Mouse (Mus musculus): ENCODE measurements around the gene Tex13a. TPM values are rescaled to one million over a fixed set of nuclear protein-coding genes. Genes with fewer than 3 reads are reported as not detected.
A peak's percentile ranks its signal among the peaks of the same experiment; 100 is the strongest.

Gene Tex13a
- not detected in 2 replicates for total RNA-seq (2014; rRNA removed; ENCODE audit: low replicate concordance)
- not detected in 2 replicates for polyA plus RNA-seq (2015; fragmentation: Nextera tagmentation; extraction: Ambion mirVana)

DNA sequence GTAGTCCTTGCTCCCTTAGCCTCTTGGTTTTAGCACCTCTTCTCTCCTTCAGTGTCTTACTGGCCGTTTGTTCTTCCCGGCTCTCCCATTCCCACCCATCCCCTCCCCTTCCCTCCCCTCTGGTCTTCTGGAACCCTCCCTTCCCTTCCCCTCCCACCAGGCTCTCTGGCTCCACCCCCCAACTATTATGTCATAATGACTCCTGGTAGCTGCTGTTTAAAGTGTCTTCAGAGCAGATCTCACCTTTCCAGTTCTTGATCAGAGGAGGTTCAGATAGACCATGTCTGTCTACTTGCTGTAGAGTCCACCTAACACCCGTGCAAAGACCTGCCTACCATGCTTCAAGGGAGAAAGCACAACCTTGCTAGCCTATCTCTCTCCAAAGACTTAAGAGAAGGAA, at the start of gene Tex13a:
Tex13a (minus strand) TSS at position 101 of the 400 bp plus-strand sequence.
- Histone ChIP-seq H3K9me3 (replicated peaks; ENCODE audit: control insufficient read depth, low read length) (no peaks in the 10 kb centered on the region), H3K27ac (ENCODE audit: low read depth) (no peak within 1 kb of the TSS), H3K9ac (replicated peaks; ENCODE audit: low read depth, low read length) (no peak within 1 kb of the TSS), H3K27me3 (ENCODE audit: control insufficient read depth, insufficient read depth, low read length) (no peaks in the 10 kb centered on the region), H3K4me3 (ENCODE audit: low read depth, low read length) (no peak within 1 kb of the TSS), H3K4me1 (ENCODE audit: control insufficient read depth, insufficient read depth) (no peaks in the 10 kb centered on the region), H3K4me2 (ENCODE audit: low read depth, low read length) (no peak within 1 kb of the TSS), H3K36me3 (replicated peaks; ENCODE audit: control insufficient read depth, insufficient read depth, low read length) (no peaks in the 10 kb centered on the region)
- no peak for DNase-seq (ENCODE audit: low spot score)
- no peak for ATAC-seq (ENCODE audit: insufficient read depth, low read depth)
- WGBS: 76% methylated on average over 3 of the region's 3 CpGs
- no peak for TF ChIP-seq EP300 (IDR thresholded peaks at IDR 0.05; ENCODE audit: low read depth)
- TF ChIP-seq CTCF (IDR thresholded peaks at IDR 0.05; ENCODE audit: low read depth): no peak

DNA sequence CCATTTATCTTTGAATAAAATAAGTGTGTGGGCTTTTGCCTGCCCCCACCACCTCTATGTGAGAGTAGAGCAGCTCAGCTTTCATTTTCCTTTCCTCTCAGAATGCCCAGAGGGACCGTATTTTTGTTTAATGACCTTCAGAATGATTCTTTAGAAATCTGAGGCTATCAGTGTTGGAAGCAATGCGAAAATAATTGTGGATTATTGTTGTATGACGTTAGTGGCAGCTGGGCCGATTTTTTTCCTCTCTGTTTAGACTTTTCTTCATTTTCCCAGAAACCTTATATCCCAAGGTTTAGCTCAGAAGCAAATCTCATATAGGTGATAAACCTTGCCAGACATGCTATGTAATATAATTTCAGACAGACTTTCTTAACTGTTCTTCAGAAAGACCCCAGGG, 25.2 kb upstream of the Tex13a start:
- H3K27ac ChIP-seq (ENCODE audit: low read depth): no peak overlapping the region

DNA sequence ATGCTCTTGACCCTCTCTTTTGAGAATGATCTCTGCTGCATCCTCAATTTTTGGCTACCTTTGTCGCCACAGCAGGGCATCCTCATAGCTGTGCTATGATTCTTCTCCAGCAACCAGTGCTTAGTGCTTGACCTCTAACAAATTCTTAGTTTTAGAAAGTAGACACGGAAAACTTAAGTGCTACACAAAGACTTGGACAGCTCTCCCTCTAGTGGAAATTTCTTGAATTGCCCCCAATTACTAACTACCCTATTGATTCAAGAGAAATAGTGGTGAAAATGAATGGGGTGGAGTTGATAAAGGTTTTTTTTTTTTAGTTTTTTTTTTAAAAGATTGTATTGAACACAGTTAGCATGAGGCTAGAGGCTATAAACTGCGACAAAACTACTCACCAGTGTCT, 39.2 kb downstream of the Tex13a start:
- no peak overlapping the region for H3K4me2 ChIP-seq (ENCODE audit: low read depth, low read length)
- no peak for ATAC-seq (ENCODE audit: insufficient read depth, low read depth)
- H3K27ac ChIP-seq (ENCODE audit: low read depth): no peak overlapping the region
- TF ChIP-seq EP300 (IDR thresholded peaks at IDR 0.05; ENCODE audit: low read depth) (no peak), CTCF (IDR thresholded peaks at IDR 0.05; ENCODE audit: low read depth) (peak; percentile 48)
- DNase-seq (ENCODE audit: low spot score): peak; percentile 8
- H3K4me1 ChIP-seq (ENCODE audit: control insufficient read depth, insufficient read depth): no peaks in the 10 kb centered on the region
- H3K9me3 ChIP-seq (replicated peaks; ENCODE audit: control insufficient read depth, low read length): no peaks in the 10 kb centered on the region
- WGBS: 12% methylated on average over 3 of the region's 3 CpGs
- no peak overlapping the region for H3K9ac ChIP-seq (replicated peaks; ENCODE audit: low read depth, low read length)
- H3K36me3 ChIP-seq (replicated peaks; ENCODE audit: control insufficient read depth, insufficient read depth, low read length): no peaks in the 10 kb centered on the region
- no peak overlapping the region for H3K4me3 ChIP-seq (ENCODE audit: low read depth, low read length)
- no peaks in the 10 kb centered on the region for H3K27me3 ChIP-seq (ENCODE audit: control insufficient read depth, insufficient read depth, low read length)

More for the DNA sequence above, 25.2 kb upstream of the Tex13a start:
- Histone ChIP-seq H3K9ac (replicated peaks; ENCODE audit: low read depth, low read length) (no peak overlapping the region), H3K36me3 (replicated peaks; ENCODE audit: control insufficient read depth, insufficient read depth, low read length) (no peaks in the 10 kb centered on the region), H3K9me3 (replicated peaks; ENCODE audit: control insufficient read depth, low read length) (no peaks in the 10 kb centered on the region), H3K27me3 (ENCODE audit: control insufficient read depth, insufficient read depth, low read length) (no peaks in the 10 kb centered on the region), H3K4me1 (ENCODE audit: control insufficient read depth, insufficient read depth) (no peaks in the 10 kb centered on the region), H3K4me2 (ENCODE audit: low read depth, low read length) (no peak overlapping the region), H3K4me3 (ENCODE audit: low read depth, low read length) (no peak overlapping the region)
- ATAC-seq (ENCODE audit: insufficient read depth, low read depth) (no peak), DNase-seq (ENCODE audit: low spot score) (no peak)
- WGBS: 53% methylated on average over 4 of the region's 4 CpGs
- no peak for TF ChIP-seq CTCF (IDR thresholded peaks at IDR 0.05; ENCODE audit: low read depth)
- no peak for TF ChIP-seq EP300 (IDR thresholded peaks at IDR 0.05; ENCODE audit: low read depth)

All from heart, postnatal 0 days (tissue).